Mouse (Mus musculus) adrenal gland, adult 2 months (tissue): ENCODE measurements around the gene Krt82. TPM values are rescaled to one million over a fixed set of nuclear protein-coding genes. Genes with fewer than 3 reads are reported as not detected.
"Not testable (repeated sequence)": the region's sequence is repeated elsewhere in the genome, so short reads cannot be mapped to it uniquely, and the experiment has no call there.

Experiments
- DNase-seq: peaks from one replicate; pipeline ENCODE4 v3.0.0; 2021
- microRNA-seq, 2 experiments: library from miRNA; unstranded; fragments of <30 nt; microRNA quantifications; one replicate each; pipeline ENCODE4 v1.2.0; 2021
- polyA plus RNA-seq: library from polyadenylated mRNA; depleted of rRNA; stranded (reverse); fragments of >200 nt; gene quantifications from 2 replicates; pipeline ENCODE4 v1.2.3, GENCODE M21; 2012; rRNA removed
- total RNA-seq, 2 experiments: library from RNA; stranded (reverse); gene quantifications; 2 replicates each; pipeline ENCODE4 v1.2.3; 2021

Krt82 gene
- total and polyA plus RNA-seq, 3 experiments: not detected

DNA sequence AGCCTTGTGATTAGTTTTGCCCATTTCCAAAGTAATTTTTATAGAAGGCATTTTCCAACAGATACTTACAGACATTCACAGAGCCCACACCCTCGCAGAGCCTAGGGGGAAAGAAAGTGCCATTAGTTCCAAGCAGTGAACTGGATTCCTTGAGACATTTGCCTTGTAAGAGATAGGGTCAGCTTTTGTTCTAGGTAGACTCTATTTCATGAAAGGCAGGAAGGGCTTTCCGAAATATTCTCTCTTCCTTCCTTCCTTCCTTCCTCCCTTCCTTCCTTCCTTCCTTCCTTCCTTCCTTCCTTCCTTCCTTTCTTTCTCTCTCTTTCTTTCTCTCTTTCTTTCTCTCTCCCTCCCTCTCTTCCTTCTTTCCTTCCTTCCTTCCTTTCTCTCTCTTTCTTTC is 33.3 kb downstream of the Krt82 start, which contains the start of gene Gm49425:
Gm49425 (minus strand) TSS at position 101 of the 400 bp plus-strand sequence.
- not testable (repeated sequence) for DNase-seq

DNA sequence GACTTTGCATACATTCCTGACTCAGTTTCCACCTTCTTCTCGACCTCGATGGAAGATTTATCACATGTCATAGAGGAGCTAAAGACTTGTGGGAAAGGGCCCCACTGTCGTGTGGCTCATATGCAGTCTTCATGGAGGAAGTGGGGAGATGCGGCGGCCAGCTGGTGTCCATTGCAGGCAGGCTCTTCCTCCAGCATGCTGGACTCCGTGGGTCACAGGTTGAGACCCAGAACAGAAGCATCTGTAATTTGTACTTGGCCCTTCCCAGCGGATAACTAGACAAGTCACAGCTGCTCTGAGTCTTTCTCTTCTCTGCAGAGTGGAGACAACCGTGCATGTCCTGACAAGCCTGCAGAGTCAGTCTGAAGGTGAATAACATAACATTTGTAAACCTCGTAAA is 42.2 kb downstream of the Krt82 start:
- no peak for DNase-seq

DNA sequence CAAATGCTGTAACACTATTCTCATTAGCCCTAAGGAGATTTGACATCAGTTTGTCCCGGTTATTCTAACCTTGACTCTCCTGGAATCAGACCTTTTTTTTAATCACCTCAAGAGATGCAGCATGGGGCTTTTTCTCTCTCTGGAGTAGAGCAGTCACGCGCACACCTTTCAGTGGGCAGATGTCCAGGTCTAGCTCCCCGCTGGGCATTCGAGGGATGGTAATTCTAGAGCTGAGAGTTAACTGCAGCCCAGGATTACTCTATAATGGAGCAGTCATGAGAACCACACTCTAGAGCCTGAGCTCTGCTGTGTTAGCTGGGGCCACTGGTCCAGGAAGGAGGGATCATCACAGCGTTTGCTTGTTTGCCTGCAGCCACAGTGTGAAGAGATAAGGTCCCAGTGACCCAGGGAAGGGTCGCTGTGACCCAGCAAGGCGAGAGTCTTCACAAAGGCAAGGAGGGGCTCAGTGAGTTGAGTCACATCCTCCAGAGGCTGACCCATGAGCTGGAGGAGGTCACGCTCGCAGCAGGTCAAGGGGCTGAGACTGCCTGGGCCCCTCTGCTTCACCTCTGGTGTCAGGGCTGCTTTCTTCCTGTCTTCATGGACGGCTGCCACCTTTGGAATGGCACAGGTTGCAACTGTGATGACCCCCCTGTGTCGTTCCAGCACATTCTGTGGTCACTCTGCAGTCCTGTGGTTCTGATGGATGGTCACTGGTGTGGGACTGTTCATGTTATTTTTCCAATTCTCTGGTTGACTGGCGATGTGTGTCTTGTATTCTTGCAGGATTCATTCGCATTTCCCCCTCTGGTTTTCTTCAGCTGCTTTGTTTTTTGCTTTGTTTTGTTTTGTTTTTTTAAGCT is 43.3 kb downstream of the Krt82 start:
- DNase-seq: no peak

DNA sequence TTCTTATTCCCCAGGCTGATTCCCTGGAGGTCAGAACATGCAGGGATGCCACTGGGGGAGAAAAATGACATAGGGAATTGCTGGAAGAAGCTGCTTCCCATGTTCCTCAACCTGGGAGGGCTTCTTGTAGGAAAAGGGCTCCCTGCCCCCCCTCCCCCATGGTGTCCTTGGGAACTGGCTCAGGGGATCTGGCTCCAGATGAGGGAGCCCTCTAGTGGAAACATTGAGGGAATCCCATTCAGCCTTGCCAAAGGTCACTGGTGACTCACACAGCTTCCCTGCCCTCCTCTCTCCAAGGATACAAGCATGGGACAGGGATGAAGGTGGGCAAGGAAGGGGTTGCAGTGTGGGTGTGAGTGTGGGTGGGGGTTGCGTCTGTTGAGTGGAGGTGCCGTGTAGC is 53.3 kb downstream of the Krt82 start:
- peak; percentile 87 for DNase-seq

DNA sequence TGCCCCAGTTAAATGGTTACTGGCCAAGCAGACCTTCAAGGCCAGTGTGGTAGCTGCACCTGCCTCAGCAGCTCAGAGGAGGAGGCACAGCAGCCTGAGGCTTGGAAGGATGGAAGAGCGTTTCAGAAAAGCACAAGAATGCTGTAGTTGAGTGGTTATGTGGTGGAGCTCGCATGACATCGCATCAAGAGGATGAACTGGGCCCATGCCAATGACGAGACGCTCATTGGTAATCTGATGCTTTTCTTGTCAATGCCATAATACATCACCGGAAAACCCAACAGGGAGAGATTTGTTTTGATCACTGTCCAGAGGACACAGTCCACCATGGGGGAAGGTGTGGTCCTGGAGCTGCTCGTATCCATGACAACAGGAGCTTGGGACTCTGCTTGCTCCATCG is 55.2 kb downstream of the Krt82 start:
- no peak for DNase-seq

DNA sequence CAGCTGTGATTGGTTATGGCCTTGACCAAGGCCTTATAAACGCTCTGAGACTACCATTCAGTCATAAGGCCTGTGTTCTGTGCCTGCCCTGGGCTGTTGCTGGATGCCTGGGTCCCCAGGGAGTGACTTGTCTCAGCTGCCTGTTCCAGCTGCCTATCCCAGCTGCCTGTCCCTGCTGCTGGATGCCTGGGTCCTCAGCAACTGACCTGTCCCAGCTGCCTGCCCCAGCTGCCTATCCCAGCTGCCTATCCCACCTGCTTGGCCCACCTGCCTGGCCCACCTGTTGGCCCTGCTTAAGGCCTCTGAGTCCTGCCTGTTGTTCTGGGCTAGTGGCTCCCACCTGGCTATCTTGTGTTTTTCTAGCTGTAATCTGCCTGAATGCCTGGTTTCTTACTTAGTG is 56.3 kb downstream of the Krt82 start:
- DNase-seq: peak; percentile 14

DNA sequence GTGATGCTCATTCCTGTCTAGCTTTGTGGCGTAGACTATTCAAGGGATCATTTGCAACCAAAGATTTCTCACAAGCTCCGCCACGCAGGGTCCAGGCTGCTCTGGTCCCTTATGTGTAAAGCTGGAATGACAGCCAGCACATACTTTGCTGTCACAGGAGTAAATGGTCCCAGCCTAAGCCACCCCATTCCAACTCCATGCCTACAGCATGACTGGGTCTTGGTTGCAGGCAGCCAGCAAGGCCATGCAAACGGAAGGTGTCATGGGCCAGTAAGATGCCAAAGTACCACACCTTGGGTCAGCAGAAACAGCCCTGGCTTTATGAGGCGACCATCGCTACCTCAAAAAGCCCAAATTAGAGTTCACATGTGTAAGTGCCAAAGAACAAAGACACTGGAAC is 56.8 kb downstream of the Krt82 start:
- DNase-seq: no peak

DNA sequence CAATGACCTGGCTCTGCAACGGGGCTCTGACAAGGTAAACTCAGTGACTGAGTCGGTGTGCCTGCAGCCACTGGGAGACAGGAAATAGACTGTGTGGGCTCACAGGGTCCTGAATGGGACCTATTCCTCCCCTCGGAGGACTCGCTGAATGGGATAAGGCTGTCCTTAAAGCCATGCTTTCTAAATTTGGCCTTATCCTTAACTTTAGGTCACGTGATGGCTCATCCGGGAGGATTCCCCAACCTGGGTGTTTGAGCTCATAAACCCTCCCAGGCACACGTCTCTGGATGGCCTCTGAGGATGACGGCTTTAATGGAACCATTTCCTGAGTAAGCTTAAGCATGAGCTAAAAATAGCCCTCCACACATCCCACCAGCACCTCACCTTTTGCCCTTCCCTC is 57.7 kb downstream of the Krt82 start:
- no peak for DNase-seq

DNA sequence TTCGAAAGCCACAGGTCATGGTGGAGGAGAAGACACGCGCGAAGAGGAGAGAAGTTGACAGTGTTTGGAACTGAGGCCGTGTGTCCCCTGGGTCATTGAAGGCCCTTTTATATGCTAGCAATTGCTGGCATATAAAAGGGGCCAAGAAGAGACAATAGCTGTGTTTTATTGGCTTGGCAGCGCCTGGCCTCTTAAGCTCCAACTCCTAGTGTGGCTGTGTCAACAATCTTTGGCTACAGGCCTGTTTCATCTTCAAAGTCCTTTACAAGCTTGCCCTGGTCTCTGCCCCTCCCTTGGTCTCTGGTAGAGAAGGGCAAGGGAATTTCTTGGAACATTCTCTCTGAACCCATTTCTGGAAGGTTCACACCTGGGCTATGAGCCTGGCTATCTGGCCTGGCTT is 59.0 kb downstream of the Krt82 start, which contains the start of gene Krt83:
Krt83 (minus strand) TSS at position 82 of the 400 bp plus-strand sequence.
- DNase-seq: no peak

Small RNAs within 50 kb of the gene (microRNA-seq; reads per million reads assigned to microRNA genes)
- gene Gm44393: 0 reads per million in 2 experiments
- 0 reads per million in 2 experiments for gene Gm44460

Other genes with a start within 250 kb of the Krt82 start
- 1 to 10 TPM; 3.6 TPM for gene Krt80, start 180.5 kb downstream of the Krt82 start, total RNA-seq
- 1.9 and 2.3 TPM in 2 replicates for gene Krt80, start 180.5 kb downstream of the Krt82 start, polyA plus RNA-seq
- gene Krt7, start 139.6 kb downstream of the Krt82 start, total RNA-seq: 1 to 10 TPM; 2.1 to 3.2 TPM
- 0.76 and 1.2 TPM in 2 replicates for gene Krt7, start 139.6 kb downstream of the Krt82 start, polyA plus RNA-seq
- gene Krt87, start 111.9 kb downstream of the Krt82 start, total RNA-seq: not detected
- 0.04 TPM in 1 of 2 replicates, not detected in the other for gene Krt87, start 111.9 kb downstream of the Krt82 start, polyA plus RNA-seq
- not detected for gene Krt88, start 102.9 kb downstream of the Krt82 start, total RNA-seq
- not detected in 2 replicates for gene Krt88, start 102.9 kb downstream of the Krt82 start, polyA plus RNA-seq
- gene Krt81, start 86.9 kb downstream of the Krt82 start, total RNA-seq: not detected
- gene Krt81, start 86.9 kb downstream of the Krt82 start, polyA plus RNA-seq: not detected in 2 replicates
- not detected for gene Krt86, start 77.2 kb downstream of the Krt82 start, total RNA-seq
- not detected in 2 replicates for gene Krt86, start 77.2 kb downstream of the Krt82 start, polyA plus RNA-seq
- gene Krt83, start 59.2 kb downstream of the Krt82 start, total RNA-seq: not detected
- gene Krt83, start 59.2 kb downstream of the Krt82 start, polyA plus RNA-seq: 0.12 TPM in 1 of 2 replicates, not detected in the other
- gene Gm49425, start 33.4 kb downstream of the Krt82 start, total RNA-seq: not detected
- not detected in 2 replicates for gene Gm49425, start 33.4 kb downstream of the Krt82 start, polyA plus RNA-seq
- gene Krt84, start 17.8 kb downstream of the Krt82 start, total RNA-seq: not detected
- gene Krt84, start 17.8 kb downstream of the Krt82 start, polyA plus RNA-seq: not detected in 2 replicates
- not detected for gene Krt90, start 12.3 kb upstream of the Krt82 start, total RNA-seq
- not detected in 2 replicates for gene Krt90, start 12.3 kb upstream of the Krt82 start, polyA plus RNA-seq
- gene Krt75, start 23.2 kb upstream of the Krt82 start, total RNA-seq: not detected
- not detected in 2 replicates for gene Krt75, start 23.2 kb upstream of the Krt82 start, polyA plus RNA-seq
- not detected for gene Gm5414, start 77.5 kb upstream of the Krt82 start, total RNA-seq
- not detected in 2 replicates for gene Gm5414, start 77.5 kb upstream of the Krt82 start, polyA plus RNA-seq
- not detected for gene Gm5478, start 96.7 kb upstream of the Krt82 start, total RNA-seq
- gene Gm5478, start 96.7 kb upstream of the Krt82 start, polyA plus RNA-seq: not detected in 2 replicates
- not detected for gene Krt6b, start 129.6 kb upstream of the Krt82 start, total RNA-seq
- not detected in 2 replicates for gene Krt6b, start 129.6 kb upstream of the Krt82 start, polyA plus RNA-seq
- not detected for gene Krt6a, start 143.6 kb upstream of the Krt82 start, total RNA-seq
- not detected in 2 replicates for gene Krt6a, start 143.6 kb upstream of the Krt82 start, polyA plus RNA-seq
- not detected for gene Krt5, start 162.2 kb upstream of the Krt82 start, total RNA-seq
- 0.06 TPM in 1 of 2 replicates, not detected in the other for gene Krt5, start 162.2 kb upstream of the Krt82 start, polyA plus RNA-seq
- not detected for gene Krt71, start 192.4 kb upstream of the Krt82 start, total RNA-seq
- not detected in 2 replicates for gene Krt71, start 192.4 kb upstream of the Krt82 start, polyA plus RNA-seq
- not detected for gene Krt72, start 235.8 kb upstream of the Krt82 start, total RNA-seq
- not detected in 2 replicates for gene Krt72, start 235.8 kb upstream of the Krt82 start, polyA plus RNA-seq